9 mouse cellular contexts compared by ENCODE assay signal in the genomic region with DNA sequence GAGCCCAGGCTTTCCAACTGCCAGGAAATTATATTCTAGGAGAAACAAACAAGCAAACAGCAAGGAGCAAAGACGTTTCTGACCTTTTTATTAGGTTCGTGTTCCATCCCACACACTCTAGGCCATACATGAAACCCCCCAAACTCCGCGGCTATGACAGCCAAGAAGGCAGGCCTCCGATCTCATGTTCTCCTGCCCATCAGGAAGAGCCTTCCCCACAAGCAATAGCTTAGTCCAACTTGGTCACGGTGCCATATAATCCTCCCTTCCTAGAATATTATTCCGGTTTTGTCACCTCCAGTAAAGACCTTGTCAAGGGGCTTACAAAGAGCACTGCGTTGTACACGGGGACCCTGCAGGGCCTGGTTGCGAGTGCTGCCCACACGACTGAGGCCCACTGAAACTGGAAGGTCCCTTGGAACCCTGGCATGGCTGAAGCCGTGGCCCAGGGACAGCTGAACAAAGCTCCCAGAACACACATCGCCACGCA. TPM values are rescaled to one million over a fixed set of nuclear protein-coding genes. Genes with fewer than 3 reads are reported as not detected.
DNase-seq lines count a peak whose midpoint lies in the region; ATAC-seq and TF ChIP-seq lines count a peak whose summit lies in the region.
"Had no signal": no experiment of that assay in that cellular context is flagged by ENCODE, and none has a peak within 500 bp of the region (broad histone marks: within the 10 kb centered on the region; RNA-seq: fewer than 3 reads in every experiment).

No protein-coding gene starts in this region.

- intact Hi-C loops in left cerebral cortex, postnatal 4 days (cut with DNase I), result loop anchor here (10.0 kb wide), 1 partner anchor 724 kb away; no protein-coding TSS in a partner anchor

- peak overlapping the region; percentile 62 for H3K4me2 ChIP-seq in limb, embryonic 14.5 days (replicated peaks; ENCODE audit: low read depth, low read length, severe bottlenecking)
- H3K4me2 ChIP-seq in stomach, embryonic 16.5 days (ENCODE audit: low read depth, low read length), result peak overlapping the region; percentile 78

- H3K9me3 ChIP-seq in megakaryocyte, embryonic 14.5 days, result peaks cover 10% of the 10 kb centered on the region; the same call in 1 of the 2 replicates
- H3K9me3 ChIP-seq in limb, embryonic 14.5 days (ENCODE audit: control insufficient read depth, low read length), result no peaks in the 10 kb centered on the region
- H3K9me3 ChIP-seq in stomach, embryonic 16.5 days (replicated peaks; ENCODE audit: control insufficient read depth, low read length), result no peaks in the 10 kb centered on the region

- TF ChIP-seq POLR2A in limb, embryonic 14.5 days (IDR thresholded peaks at IDR 0.05; ENCODE audit: borderline replicate concordance, extremely low read depth, insufficient read depth, insufficient read length), result no peak

- H3K36me3 ChIP-seq in megakaryocyte, embryonic 14.5 days (replicated peaks; ENCODE audit: low read length), result no peaks in the 10 kb centered on the region
- no peaks in the 10 kb centered on the region for H3K36me3 ChIP-seq in limb, embryonic 14.5 days (ENCODE audit: control insufficient read depth, insufficient read depth, low read length)
- no peaks in the 10 kb centered on the region for H3K36me3 ChIP-seq in stomach, embryonic 16.5 days (ENCODE audit: control insufficient read depth, insufficient read depth, low read length)

- no peak overlapping the region for H3K27ac ChIP-seq in limb, embryonic 14.5 days (replicated peaks; ENCODE audit: low read depth, low read length)
- peak overlapping the region; percentile 29; the same call in 1 of the 2 replicates for H3K27ac ChIP-seq in stomach, embryonic 16.5 days (ENCODE audit: low read length)

- peak; percentile 49 for DNase-seq in embryo, embryonic 10.5 days (ENCODE audit: low spot score)
- no peak for DNase-seq in embryo, embryonic 10 days (ENCODE audit: low spot score)
- no peak for DNase-seq in limb, embryonic 14.5 days (ENCODE audit: low spot score)
- DNase-seq in frontal cortex, postnatal 10 days (ENCODE audit: low spot score in 2 of 2), result no peak
- DNase-seq in left cerebral cortex, postnatal 4 days, result no peak

- H3K9ac ChIP-seq in limb, embryonic 14.5 days (ENCODE audit: low read depth, low read length, severe bottlenecking), result peak overlapping the region; percentile 50; the same call in 1 of the 2 replicates
- H3K9ac ChIP-seq in stomach, embryonic 16.5 days (ENCODE audit: low read length), result peak overlapping the region; percentile 85

- H3K27me3 ChIP-seq in megakaryocyte, embryonic 14.5 days (replicated peaks), result peaks cover 92% of the 10 kb centered on the region
- peaks cover 86% of the 10 kb centered on the region for H3K27me3 ChIP-seq in limb, embryonic 14.5 days (ENCODE audit: control insufficient read depth, insufficient read depth, low read length)
- H3K27me3 ChIP-seq in stomach, embryonic 16.5 days (ENCODE audit: control insufficient read depth, insufficient read depth, low read length), result peaks cover 50% of the 10 kb centered on the region

- no peak for ATAC-seq in megakaryocyte, adult 5-6 weeks (ENCODE audit: poor library complexity, severe bottlenecking)
- no peak for ATAC-seq in limb, embryonic 14.5 days (ENCODE audit: low FRiP score, low read depth)
- ATAC-seq in stomach, embryonic 16.5 days (ENCODE audit: insufficient read depth, low FRiP score), result no peak

- H3K4me3 ChIP-seq in megakaryocyte, embryonic 14.5 days (replicated peaks), result peak overlapping the region; percentile 92
- peak overlapping the region; percentile 49 for H3K4me3 ChIP-seq in limb, embryonic 14.5 days (replicated peaks; ENCODE audit: low read length)
- H3K4me3 ChIP-seq in stomach, embryonic 16.5 days (replicated peaks; ENCODE audit: low read length), result peak overlapping the region; percentile 68

- peaks cover 43% of the 10 kb centered on the region for H3K4me1 ChIP-seq in megakaryocyte, embryonic 14.5 days
- H3K4me1 ChIP-seq in limb, embryonic 14.5 days (ENCODE audit: control insufficient read depth, insufficient read depth, low read length), result peaks cover 21% of the 10 kb centered on the region
- H3K4me1 ChIP-seq in stomach, embryonic 16.5 days (ENCODE audit: control insufficient read depth, insufficient read depth, low read length), result peaks cover 15% of the 10 kb centered on the region

- WGBS in limb, embryonic 14.5 days, result 16% methylated on average over 14 of the region's 14 CpGs
- WGBS in stomach, embryonic 16.5 days, result 16% methylated on average over 14 of the region's 14 CpGs

RNA-seq across cellular contexts. Expression of a gene that starts 3.1 kb away (rescaled TPM):
- not detected in 2 replicates for polyA plus RNA-seq in megakaryocyte, embryonic 14.5 days (2012; ENCODE audit: insufficient read depth, low replicate concordance)
- 0.25 TPM in 1 of 2 replicates, not detected in the other for total RNA-seq in megakaryocyte, adult 5-6 weeks (2015)
- not detected in 2 replicates for total RNA-seq in megakaryocyte, adult 5-6 weeks (2017)
- 12.8 and 19.9 TPM in 2 replicates for polyA plus RNA-seq in limb, embryonic 14.5 days (2012; rRNA removed)
- polyA plus RNA-seq in limb, embryonic 14.5 days (2014; fragmentation: Nextera tagmentation; extraction: Ambion mirVana), result 5.0 and 6.1 TPM in 2 replicates
- 11.9 and 12.2 TPM in 2 replicates for polyA plus RNA-seq in stomach, embryonic 16.5 days (2015; fragmentation: Nextera tagmentation; extraction: Ambion mirVana)
- total RNA-seq in left cerebral cortex, postnatal 4 days (2021), result 10 to 100 TPM; 10.2 to 10.7 TPM
- total RNA-seq: adrenal gland, postnatal 36 days had no signal
